Mouse (Mus musculus): ENCODE measurements around the gene Grip1.

Gene Grip1

GRCm38 (mm10) chr10:119998475-119998874, 544.8 kb downstream of the Grip1 start:
- DNase-seq: no peak

- no peak for DNase-seq
Measured at GRCm38 (mm10) chr10:120002149-120002548, 548.5 kb downstream of the Grip1 start.

- DNase-seq: no peak
Measured at GRCm38 (mm10) chr10:120004096-120004495, 550.5 kb downstream of the Grip1 start.

- no peak for DNase-seq
Measured at GRCm38 (mm10) chr10:120005581-120005980, 552.0 kb downstream of the Grip1 start.

- no peak for DNase-seq
Measured at GRCm38 (mm10) chr10:120012331-120012730, 558.7 kb downstream of the Grip1 start.

- DNase-seq: no peak
Measured at GRCm38 (mm10) chr10:120015117-120015516, 561.5 kb downstream of the Grip1 start.

- no peak for DNase-seq
Measured at GRCm38 (mm10) chr10:120026437-120026836, 572.8 kb downstream of the Grip1 start.

GRCm38 (mm10) chr10:120030901-120031300, 577.3 kb downstream of the Grip1 start:
- no peak for DNase-seq

- no peak for DNase-seq
Measured at GRCm38 (mm10) chr10:120031316-120031715, 577.7 kb downstream of the Grip1 start.

- DNase-seq: no peak
Measured at GRCm38 (mm10) chr10:120033866-120034265, 580.2 kb downstream of the Grip1 start.

GRCm38 (mm10) chr10:120035211-120035733, 581.6 kb downstream of the Grip1 start:
- no peak for DNase-seq

GRCm38 (mm10) chr10:120035824-120036223, 582.2 kb downstream of the Grip1 start:
- no peak for DNase-seq

- DNase-seq: no peak
Measured at GRCm38 (mm10) chr10:120038194-120038593, 584.6 kb downstream of the Grip1 start.

GRCm38 (mm10) chr10:120044237-120044636, 590.6 kb downstream of the Grip1 start:
- DNase-seq: no peak

- DNase-seq: no peak
Measured at GRCm38 (mm10) chr10:120044714-120045234, 591.1 kb downstream of the Grip1 start.

- no peak for DNase-seq
Measured at GRCm38 (mm10) chr10:120060579-120061237, 607.1 kb downstream of the Grip1 start.

- DNase-seq: no peak
Measured at GRCm38 (mm10) chr10:120061238-120062130, 607.9 kb downstream of the Grip1 start.

- DNase-seq: peak; percentile 27
Measured at GRCm38 (mm10) chr10:120064424-120064823, 610.8 kb downstream of the Grip1 start.

GRCm38 (mm10) chr10:120066319-120066718, 612.7 kb downstream of the Grip1 start:
- no peak for DNase-seq

- no peak for DNase-seq
Measured at GRCm38 (mm10) chr10:120077850-120078249, 624.2 kb downstream of the Grip1 start.

GRCm38 (mm10) chr10:120092548-120092947, 638.9 kb downstream of the Grip1 start:
- DNase-seq: no peak

GRCm38 (mm10) chr10:120095136-120095535, 641.5 kb downstream of the Grip1 start:
- no peak for DNase-seq

GRCm38 (mm10) chr10:120095716-120096115, 642.1 kb downstream of the Grip1 start:
- no peak for DNase-seq

GRCm38 (mm10) chr10:120097564-120097963, 643.9 kb downstream of the Grip1 start:
- no peak for DNase-seq
